Mouse (Mus musculus) lung, postnatal 4 days (tissue): ENCODE measurements around the gene Cox10.

Source experiments
- DNase-seq, 2 experiments: peaks; one replicate each; pipeline ENCODE4 v3.0.0; 2021

Gene Cox10

DNA sequence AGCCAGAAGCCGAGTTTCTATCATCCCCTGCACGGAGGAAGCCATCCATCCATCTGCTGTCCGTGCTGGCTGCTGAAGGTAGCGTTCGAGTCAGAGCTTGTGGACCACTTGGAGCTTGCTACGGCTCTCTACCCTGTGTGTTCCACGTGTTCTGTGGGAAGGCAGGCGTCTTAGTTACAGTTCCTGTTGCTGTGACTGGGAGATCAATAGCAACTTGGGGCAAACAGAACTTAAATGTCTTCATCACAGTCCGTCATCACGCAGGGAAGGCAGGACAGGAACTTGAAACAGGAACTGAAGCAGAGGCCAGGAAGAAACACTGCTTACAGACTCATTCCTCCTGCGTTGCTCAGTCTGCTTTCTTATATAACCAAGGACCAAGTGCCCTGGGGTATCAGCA, 130.9 kb downstream of the Cox10 start:
- DNase-seq = peak in 1 of 2 experiments; percentile 25

DNA sequence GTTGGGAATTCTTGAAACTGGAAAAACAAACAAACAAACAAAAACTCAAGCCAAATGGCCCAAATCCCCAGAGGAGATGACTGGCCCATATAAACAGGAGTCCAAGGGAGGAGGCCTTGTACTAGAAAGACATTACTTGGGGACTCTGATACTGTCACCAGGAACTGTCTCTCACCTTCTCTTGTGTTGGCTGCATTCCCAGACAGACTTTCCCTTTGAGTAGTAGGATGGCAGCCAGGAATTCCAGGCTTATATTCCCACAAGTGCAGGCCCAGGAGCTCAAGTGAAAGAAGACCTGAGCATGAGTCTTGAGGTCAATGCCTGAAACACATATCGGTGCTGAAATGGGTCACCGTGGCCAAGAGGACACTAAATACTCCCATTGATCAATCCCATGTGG, 132.2 kb downstream of the Cox10 start:
- no peak for DNase-seq

DNA sequence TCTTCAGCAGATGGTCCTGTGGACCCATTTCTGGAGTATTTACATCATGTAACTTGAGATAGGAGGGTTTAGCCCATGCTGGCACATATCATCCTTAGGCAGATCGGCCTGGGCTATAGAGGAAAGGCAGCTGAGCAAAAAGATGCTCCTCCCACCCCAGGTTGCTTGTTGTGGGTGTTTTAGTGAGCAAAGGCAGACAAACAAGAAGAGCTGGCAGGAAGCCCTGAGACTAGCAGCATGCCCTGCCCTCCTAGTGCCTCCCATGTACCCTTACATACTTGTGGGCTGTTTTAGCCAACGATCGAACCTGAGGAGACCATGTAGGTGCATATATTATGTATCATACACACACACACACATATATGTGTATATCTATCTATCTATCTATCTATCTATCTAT, 135.3 kb downstream of the Cox10 start:
- no peak for DNase-seq

DNA sequence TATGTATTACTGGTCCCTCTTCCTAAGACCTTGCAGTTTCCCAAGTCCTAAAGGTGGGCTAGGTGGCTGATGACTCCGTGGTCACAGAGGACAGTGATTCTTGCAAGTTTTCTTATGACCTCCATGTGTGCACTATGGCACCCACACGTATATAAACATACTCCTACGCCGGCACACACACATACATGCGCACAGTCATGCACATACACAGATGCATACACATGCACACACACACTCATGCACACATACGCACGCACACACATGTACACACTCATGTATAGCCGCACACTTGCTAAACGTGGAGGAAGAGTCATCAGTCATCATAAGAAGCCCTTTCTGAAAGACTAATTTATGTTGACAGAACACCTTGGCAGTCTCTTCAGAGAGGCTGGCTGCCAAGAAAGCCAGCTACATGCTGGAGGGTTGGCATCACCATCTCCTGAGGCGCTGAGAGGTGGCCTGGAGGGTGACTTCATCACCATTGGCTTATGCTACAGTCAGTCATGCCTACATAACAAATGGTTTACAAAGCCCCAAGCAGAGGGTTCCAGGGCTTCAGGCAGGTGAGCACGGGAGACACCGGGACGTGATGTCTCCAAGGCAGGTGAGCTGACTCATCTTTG, 135.9 kb downstream of the Cox10 start:
- no peak for DNase-seq

DNA sequence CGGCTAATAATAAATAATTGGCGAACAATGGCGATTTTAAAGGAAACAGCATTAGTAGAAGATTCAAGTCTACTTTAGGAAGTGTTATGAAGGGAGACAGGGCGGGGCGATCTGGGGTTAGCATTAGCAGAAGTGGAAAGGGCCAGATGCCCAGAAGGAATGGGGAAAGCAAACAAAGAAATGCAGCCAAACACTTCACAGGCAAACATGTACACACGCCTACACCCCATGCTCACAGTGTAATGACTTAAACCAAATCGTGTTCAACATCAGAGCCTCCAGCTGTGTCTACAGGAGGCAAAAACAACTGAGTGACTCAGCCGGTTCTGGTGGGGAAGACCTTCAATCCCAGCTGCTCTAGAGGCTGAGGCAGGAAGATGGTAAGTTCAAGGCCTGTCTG, 137.1 kb downstream of the Cox10 start:
- DNase-seq = peak in 1 of 2 experiments; percentile 26

DNA sequence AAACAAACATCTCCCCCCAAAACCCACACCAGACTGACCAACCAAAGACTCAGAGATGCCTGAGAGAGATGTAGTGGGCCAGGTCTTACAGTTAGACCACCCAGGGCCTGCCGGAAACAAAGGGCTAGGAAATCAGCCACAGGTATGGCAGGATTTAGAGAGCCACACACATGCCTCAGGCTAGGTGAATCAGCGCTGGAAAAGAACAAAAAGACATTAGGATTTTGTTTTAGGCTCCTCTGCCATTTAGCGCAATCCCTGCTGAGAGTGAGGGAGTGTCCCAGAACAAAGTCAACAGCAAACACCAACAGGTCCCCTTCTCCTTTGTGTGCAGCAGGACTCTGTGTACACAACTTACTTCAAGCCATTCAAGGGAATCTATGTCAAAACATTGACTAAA, 142.6 kb downstream of the Cox10 start:
- DNase-seq = no peak

DNA sequence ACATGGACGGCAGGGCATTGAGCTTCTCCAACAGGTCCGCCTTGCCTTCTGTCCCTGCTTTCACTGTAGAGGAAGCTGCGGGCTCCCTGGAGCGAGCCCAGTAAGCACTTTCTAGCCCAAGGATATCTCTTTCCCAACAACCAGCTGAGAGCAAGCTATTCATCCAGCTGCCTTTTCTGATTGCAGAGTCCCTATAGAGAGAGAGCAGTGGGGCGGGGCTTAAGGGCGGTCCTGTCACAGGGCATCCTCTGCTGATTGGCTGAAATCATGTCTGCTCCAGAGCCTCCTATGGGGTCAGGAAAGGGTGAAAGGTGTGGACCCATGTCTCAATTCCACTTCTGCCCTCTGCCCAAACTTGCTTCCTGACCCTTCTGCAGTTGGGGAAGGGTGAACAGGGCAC, 152.4 kb downstream of the Cox10 start:
- no peak for DNase-seq

DNA sequence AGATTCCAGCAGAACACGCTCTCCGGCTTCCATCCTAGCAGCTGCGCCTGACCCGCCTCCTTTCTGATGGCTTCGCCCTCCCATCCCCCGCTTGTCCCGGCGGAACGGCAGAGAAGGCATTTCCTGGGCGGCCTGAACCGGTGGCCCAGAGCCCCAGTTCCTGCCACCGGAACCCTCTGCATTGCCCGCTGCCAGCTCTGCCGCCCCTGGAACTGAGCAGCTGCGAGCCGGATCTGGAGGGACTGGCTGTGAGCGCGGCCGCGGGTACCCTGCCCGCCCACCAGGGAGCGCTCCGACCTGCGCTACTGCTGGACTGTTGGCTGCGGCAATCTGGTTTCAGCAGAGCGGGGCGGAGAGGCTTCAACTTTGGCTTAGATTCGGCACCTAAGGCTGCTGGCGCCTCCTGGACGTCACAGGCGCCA, 154.1 kb downstream of the Cox10 start:
- DNase-seq = peak; percentile 88 to 91

DNA sequence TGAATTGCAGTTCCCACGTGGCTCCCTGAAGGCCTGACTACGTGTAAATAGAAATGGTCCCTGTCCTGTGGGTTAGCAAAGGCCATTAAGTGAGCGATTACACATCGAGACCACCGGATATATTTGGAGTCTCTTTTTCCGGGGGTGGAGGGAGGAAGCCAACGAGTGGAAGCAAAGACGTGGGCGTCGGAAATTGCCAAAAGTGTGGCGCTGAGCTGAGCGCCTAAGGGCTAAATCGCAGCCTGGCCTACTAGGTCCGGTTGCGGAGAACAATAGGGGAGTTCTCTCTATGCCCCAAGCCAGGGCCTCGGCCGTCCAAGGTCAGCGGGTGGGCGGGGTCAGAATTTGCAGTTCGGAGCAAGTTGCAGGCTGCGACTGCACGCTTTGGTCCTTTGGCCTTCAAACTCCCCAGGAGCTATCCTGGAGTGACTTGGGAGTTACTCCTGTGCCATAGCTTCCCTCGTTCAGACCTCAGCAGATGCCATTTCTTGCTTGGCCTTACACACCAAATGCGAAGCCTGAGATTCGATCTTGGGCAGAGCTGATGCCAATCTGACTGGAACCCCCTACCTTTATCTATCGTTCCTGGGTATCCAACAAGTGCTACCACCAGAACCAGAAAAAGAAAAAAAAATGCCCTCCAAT, 154.9 kb downstream of the Cox10 start:
- peak; percentile 27 to 37 for DNase-seq

DNA sequence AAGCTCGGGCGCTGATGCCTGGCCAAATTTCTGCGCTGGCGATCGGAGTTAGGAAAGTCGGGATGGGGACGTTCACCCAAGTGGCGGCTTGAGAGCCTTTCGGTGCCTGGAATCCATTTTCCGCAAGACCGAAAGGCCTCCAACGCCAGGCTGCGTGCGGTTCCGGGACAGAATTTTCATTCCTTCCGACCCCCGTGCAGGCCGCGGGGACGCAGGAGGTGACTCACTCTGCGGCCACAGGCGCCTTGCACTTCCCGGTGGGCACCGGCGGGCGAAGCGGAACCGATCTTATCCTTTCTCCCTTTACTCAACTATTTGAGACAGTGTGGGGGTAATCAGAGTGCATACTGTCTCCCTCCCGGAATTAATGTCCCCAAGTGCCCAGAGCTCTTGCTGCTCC, 155.9 kb downstream of the Cox10 start:
- peak; percentile 35 to 37 for DNase-seq

DNA sequence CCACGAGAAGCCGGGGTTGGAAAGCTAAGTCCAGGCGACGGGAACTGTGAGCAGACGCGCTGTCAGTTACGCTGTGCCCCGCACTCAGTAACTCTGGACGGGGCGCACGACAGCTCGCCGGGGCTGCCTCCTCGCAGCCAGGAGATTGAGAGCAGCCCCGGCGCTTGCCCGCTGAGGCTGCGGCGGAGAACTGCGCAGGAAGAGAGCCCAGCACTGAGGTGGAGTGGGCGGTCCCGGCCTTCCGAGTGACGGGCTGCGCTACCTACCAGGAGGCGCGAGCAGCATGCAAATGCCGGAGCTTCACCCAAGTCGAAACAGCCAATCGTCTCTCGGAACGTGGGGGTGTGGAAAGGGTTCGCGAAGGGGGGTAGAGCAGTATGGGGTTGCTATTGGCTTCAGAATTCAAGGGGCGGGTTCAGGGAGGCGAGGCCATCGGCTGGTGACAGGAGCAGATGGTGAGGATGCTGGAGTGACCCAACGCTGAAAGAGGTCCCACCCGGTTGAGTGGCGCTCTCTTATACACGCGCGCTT, 157.1 kb downstream of the Cox10 start, which contains the start of gene Hs3st3b1:
Gene Hs3st3b1, minus strand, starts transcription at position 200 of the 531 bp plus-strand sequence.
- DNase-seq = peak; percentile 94 to 96

DNA sequence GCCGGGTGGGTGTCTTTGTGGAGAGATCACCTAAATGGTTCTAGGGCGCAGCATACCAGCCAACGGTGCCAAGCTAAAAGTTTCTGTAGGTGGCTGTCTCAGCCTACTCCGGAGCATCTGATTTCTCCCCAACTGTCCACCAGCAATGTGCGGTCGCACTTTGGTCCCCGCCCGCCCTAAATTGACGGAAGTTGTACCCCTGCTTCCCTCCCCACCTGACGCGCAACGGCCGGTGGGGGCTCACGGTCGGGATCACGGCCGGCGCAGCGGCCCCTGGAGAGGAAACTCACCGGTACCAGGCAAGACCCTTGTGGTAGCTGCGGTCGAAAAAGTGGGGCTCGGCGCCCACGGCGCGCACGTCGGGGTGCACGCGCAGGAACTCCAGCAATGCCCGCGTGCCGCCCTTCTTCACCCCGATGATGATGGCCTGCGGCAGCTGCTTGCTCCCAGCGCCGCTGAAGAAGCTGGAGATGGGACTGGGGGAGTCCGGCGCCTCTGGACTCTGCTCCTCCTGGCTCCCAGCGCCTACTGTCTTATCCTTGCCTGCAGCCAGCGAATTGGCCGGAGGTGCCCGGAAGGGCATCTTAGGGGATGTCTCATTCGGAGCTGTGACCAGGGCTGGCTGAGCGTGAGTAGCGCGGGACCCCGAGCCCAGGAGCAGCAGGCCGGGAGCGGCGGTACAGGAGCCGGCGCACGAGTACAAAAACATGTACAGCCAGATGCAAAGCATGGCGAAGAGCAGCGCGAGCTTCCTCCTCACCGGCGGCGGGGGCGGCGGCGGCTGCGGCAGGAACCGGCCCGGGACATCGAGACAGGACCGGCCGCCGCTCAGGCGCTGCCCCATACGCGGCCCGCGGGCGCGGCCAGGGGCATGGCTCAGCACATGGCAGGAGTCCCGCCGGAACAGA, 158.0 kb downstream of the Cox10 start:
- no peak for DNase-seq

DNA sequence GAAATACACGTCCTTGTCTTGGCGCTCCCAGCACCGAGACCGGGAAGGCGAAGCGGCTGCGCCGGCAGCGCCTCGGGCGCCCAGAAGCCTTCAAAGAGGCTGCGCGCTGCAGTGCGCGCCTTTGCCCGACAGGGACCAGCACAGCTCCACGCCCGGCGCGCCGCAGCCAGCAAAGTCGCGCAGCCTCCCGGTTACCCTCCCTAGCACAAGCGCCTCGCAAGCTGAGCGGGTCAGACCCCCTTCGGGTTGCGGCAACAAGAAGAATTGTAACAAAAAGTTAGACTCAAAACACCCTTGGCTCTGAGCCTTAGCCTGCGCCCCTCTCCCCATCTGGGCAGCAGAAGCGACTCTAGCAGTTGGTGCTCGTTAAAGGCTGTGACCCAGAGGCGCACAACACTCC, 158.7 kb downstream of the Cox10 start:
- DNase-seq = peak; percentile 87 to 88

DNA sequence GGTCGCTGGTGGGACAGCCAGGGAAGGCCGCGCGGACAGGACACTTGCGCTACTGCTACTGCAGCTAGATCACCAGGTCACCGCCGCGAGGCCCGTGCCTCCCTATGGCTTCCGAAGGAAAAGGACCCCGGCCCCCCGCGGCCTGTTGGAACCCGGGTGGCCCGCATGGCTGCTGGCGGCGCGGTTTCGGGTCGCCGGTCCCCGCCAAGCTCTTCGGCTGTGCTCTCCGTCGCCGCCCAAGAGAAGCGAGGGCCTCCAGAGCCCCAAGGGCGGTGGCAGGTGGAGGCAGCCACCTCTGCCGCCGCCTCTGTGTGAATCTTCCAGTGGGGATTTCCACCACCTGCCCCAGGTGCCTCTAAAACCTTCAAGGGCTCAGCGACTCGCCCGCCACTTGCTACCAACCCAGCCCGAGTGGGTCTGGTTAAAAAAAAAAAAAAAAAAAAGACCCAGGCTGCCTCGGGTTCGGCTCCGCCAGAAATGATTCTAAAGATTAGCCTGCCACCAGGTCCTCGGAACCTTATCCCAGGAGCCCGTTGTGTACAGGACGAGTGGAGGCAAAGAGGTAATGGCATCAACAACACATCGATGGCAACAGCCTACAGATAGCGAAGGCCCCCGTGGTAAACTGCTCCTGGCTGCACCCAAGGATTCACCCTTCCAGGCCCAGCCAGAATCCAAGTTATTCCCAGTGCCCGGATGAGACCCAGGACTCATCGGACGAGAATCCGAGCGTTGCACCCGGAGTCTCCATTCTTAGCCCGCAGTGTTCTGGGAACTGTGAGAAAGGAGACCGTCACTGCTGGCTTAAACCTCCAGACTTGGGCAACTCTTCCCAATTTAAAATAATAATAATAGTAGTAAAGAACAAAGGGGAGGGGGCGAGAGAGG, 159.8 kb downstream of the Cox10 start:
- no peak for DNase-seq

DNA sequence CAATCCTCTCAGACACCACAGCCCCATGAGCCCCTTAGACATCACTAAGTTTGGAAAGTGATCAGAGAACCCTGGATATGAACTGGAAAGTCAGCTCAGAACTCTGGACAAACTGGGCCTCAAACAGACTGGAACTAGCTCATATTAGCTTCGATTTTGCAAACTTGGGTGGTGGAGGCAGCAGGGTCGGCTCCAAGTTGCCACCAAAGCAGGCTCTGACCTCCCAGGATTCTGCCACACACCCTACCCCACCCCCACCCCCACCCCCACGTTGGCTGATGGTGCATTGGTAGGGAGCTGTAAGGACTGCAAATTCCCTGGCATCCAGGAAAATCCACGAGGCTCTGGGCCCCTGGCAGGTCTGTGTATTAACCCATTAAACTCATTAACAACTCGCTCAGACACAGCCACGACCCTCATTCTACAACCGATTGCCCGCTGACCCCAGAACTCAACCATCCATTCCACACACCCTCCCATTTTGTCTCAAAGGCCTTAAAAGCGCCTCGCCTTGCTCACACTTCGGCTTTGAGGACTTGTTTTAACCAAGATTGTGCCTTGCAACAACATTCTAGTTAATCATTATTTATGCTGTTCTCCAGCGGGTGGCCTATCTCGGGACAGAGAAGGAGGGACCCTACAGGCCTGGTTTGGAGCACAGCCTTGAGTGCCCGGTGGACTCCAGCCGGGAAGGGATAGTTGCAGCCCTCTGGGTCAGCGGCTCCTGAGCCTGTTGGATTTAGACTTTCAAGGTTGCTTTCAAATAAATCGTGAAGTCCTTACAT, 160.8 kb downstream of the Cox10 start:
- peak; percentile 16 to 43 for DNase-seq

DNA sequence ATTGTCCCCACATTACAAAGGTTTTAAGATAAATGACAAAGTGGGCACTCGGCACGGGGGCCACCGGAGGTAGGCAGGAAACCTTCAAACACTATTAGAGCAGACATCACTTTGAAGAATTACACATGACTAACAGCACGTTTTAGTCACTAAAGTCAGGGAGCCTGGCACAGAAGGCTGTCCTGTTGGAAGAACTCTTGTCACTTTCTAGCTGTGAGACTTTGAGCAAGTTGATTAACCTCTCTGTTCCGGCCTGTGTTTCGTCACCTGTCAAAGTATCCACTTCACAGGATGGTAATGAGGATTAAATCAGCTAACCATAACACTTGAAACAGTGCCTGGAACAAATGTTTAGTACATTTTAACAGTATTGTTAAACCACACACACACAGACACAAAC, 161.7 kb downstream of the Cox10 start:
- no peak for DNase-seq

DNA sequence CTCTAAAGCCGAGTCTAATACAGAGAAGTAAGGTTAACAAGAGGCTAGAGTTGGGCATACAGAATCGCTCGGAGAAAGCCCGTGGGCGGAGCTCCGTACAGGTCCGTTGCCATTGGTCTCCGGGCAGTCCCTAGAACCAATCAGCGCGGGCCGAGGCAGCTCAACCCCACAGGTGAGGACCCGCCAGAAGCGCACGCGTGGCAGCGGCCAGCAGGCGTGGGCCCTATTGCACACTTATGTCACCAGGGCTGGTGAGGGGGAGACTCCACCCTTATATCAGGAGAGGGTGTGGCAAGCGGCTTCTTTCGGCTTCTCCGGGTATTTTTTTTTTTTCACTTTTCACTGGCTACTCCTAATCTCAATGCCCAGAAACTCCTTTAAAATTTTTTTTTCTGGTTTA, 164.9 kb downstream of the Cox10 start:
- DNase-seq = peak; percentile 75 to 86

DNA sequence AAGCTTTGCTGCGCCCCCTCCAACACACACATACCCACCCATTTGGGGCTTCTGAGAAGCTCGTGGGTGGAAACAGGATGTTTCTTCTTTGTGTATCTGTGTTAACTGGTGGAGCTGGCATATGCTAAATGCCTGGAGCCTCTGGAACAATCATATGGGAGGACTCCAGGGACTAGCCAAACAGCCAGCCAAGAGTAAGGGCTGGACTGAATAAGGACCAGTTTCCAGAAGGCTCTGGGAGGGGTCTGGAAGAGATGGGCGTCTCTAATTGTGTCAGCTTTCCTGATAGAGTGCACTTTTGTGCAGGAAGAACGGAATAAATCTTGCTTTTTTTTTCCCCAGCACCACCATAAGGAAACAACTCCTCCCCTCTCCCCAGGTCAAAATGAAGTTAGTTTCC, 165.3 kb downstream of the Cox10 start:
- no peak for DNase-seq
